Comparison of ENCODE assay signal across 8 mouse cellular contexts in genomic region chr3:141838864-141839263, GRCm38 (mm10).
DNase-seq lines count a peak whose midpoint lies in the region; ATAC-seq and TF ChIP-seq lines count a peak whose summit lies in the region.

No protein-coding gene starts in this region.

- 45% methylated on average over 7 of the region's 7 CpGs for WGBS in forebrain, postnatal 0 days
- 40% methylated on average over 7 of the region's 7 CpGs for WGBS in midbrain, embryonic 14.5 days

- H3K36me3 ChIP-seq in ES-E14 (ENCODE audit: control insufficient read depth, insufficient read depth, low read length, poor library complexity, severe bottlenecking) = no peaks in the 10 kb centered on the region
- no peaks in the 10 kb centered on the region for H3K36me3 ChIP-seq in forebrain, postnatal 0 days (ENCODE audit: insufficient read depth)
- H3K36me3 ChIP-seq in midbrain, embryonic 14.5 days (ENCODE audit: control insufficient read depth, insufficient read depth, low read length) = no peaks in the 10 kb centered on the region

- no peak overlapping the region for H3K27ac ChIP-seq in ES-E14 (ENCODE audit: insufficient read depth, low read depth, low read length, poor library complexity, severe bottlenecking)
- H3K27ac ChIP-seq in forebrain, postnatal 0 days (ENCODE audit: low read depth, low read length) = no peak overlapping the region
- no peak overlapping the region for H3K27ac ChIP-seq in midbrain, embryonic 14.5 days (replicated peaks; ENCODE audit: low read depth, low read length)

- peak; percentile 85 for TF ChIP-seq CTCF in forebrain, postnatal 0 days (IDR thresholded peaks at IDR 0.05; ENCODE audit: low read depth)

- H3K4me3 ChIP-seq in ES-E14 (ENCODE audit: insufficient read depth in 1 of 2, low read depth in 1 of 2, low read length in 2 of 2, poor library complexity in 1 of 2, severe bottlenecking in 1 of 2) = no peak overlapping the region
- no peak overlapping the region for H3K4me3 ChIP-seq in forebrain, postnatal 0 days (ENCODE audit: low read depth, low read length)
- H3K4me3 ChIP-seq in midbrain, embryonic 14.5 days (replicated peaks; ENCODE audit: low read depth, low read length) = no peak overlapping the region

- H3K4me2 ChIP-seq in forebrain, postnatal 0 days (ENCODE audit: low read depth) = no peak overlapping the region
- H3K4me2 ChIP-seq in midbrain, embryonic 14.5 days (ENCODE audit: low read length) = no peak overlapping the region

- peak; percentile 43; the same call in 1 of the 2 replicates for ATAC-seq in forebrain, postnatal 0 days
- no peak; the same call in 1 of the 2 replicates for ATAC-seq in midbrain, embryonic 14.5 days (ENCODE audit: low FRiP score, low TSS enrichment)
- no peak for ATAC-seq in erythroblast, adult 5-6 weeks (replicated peaks; ENCODE audit: low FRiP score, poor library complexity, severe bottlenecking)

- DNase-seq in layer of hippocampus, adult 11-12 months (ENCODE audit: low spot score) = peak; percentile 16
- DNase-seq in layer of hippocampus, adult 9-11 months = no peak
- DNase-seq in ES-E14 (ENCODE audit: low read depth, low spot score) = peak; percentile 35
- peak; percentile 20 for DNase-seq in cerebellum, adult 11-12 months
- DNase-seq in forebrain, postnatal 0 days = peak; percentile 71
- peak; percentile 84 for DNase-seq in midbrain, embryonic 14.5 days
- no peak for DNase-seq in urinary bladder, adult 18-20 months (ENCODE audit: low spot score in 2 of 2)

- H3K4me1 ChIP-seq in ES-E14 (ENCODE audit: control insufficient read depth in 2 of 2, insufficient read depth in 2 of 2, low read length in 2 of 2, poor library complexity in 1 of 2) = peaks cover 0 to 2% of the 10 kb centered on the region in 2 experiments; a peak in 1 of 4 replicates
- H3K4me1 ChIP-seq in forebrain, postnatal 0 days (ENCODE audit: insufficient read depth) = no peaks in the 10 kb centered on the region
- no peaks in the 10 kb centered on the region for H3K4me1 ChIP-seq in midbrain, embryonic 14.5 days (ENCODE audit: control insufficient read depth, insufficient read depth, low read length)

- H3K9ac ChIP-seq in ES-E14 (ENCODE audit: insufficient read depth, low read depth, low read length, poor library complexity, severe bottlenecking) = no peak overlapping the region
- no peak overlapping the region for H3K9ac ChIP-seq in forebrain, postnatal 0 days
- H3K9ac ChIP-seq in midbrain, embryonic 14.5 days (replicated peaks; ENCODE audit: low read length) = no peak overlapping the region

- in situ Hi-C loops in ES-E14 (cut with MboI; ENCODE audit: low sequenced_read_pairs in 2 of 2, unreplicated experiment in 2 of 2) = no loop called here

- no peaks in the 10 kb centered on the region for H3K9me3 ChIP-seq in ES-E14 (ENCODE audit: control insufficient read depth, insufficient read depth, low read depth, low read length)
- H3K9me3 ChIP-seq in forebrain, postnatal 0 days (ENCODE audit: low read length) = no peaks in the 10 kb centered on the region
- no peaks in the 10 kb centered on the region for H3K9me3 ChIP-seq in midbrain, embryonic 14.5 days (ENCODE audit: control insufficient read depth, low read length)

- H3K27me3 ChIP-seq in forebrain, postnatal 0 days (ENCODE audit: insufficient read depth, low read length) = no peaks in the 10 kb centered on the region
- no peaks in the 10 kb centered on the region for H3K27me3 ChIP-seq in midbrain, embryonic 14.5 days (ENCODE audit: control insufficient read depth, insufficient read depth, low read length)

TF ChIP-seq in ES-E14, 5 proteins besides CTCF, POLR2A, EP300 and RAD21:
- no peak for TF ChIP-seq HCFC1 (IDR thresholded peaks at IDR 0.05; ENCODE audit: borderline replicate concordance, insufficient read depth, low read length)
- no peak for TF ChIP-seq ZNF384 (IDR thresholded peaks at IDR 0.05; ENCODE audit: low read depth, low read length)
- no peak for TF ChIP-seq CHD2 (IDR thresholded peaks at IDR 0.05; ENCODE audit: low read depth, low read length)
- TF ChIP-seq ZC3H11A (IDR thresholded peaks at IDR 0.05; ENCODE audit: borderline replicate concordance, low read depth, low read length) = no peak
- TF ChIP-seq MAFK (IDR thresholded peaks at IDR 0.05; ENCODE audit: insufficient read depth, low read depth, low read length) = no peak

Comparison
In these comparisons a context has a peak if more than half of its experiments do, and no peak if none do; other contexts are left out.
1. DNase-seq: peak in layer of hippocampus, adult 11-12 months (single experiment), ES-E14 (single experiment), cerebellum, adult 11-12 months (single experiment), forebrain, postnatal 0 days (single experiment) and midbrain, embryonic 14.5 days (single experiment); none in layer of hippocampus, adult 9-11 months (single experiment) and urinary bladder, adult 18-20 months (0 of 2).